Mouse (Mus musculus): ENCODE results near the gene Sat1.

- TF ChIP-seq CTCF (IDR thresholded peaks at IDR 0.05; ENCODE audit: control insufficient read depth, insufficient read depth, low read length) (peak; percentile 73), POLR2A (IDR thresholded peaks at IDR 0.05; ENCODE audit: borderline replicate concordance, control insufficient read depth, low read depth, low read length) (peak; percentile 49; the same call in 1 of the 2 replicates)
Observed at GRCm38 (mm10) chrX:155216271-155216670, at the start of gene Sat1.

All from bone marrow, adult 2 months (tissue).